Mouse (Mus musculus) ES-Bruce4 (cell line): Measurements from ENCODE around the gene Pou6f2. TPM values are rescaled to one million over a fixed set of nuclear protein-coding genes. Genes with fewer than 3 reads are reported as not detected.

Experiments
- H3K27ac ChIP-seq: 2 replicates; pipeline ENCODE4 v1.5.1; 2012; ENCODE audit warnings: low read length, inconsistent platforms; ENCODE audit not compliant: insufficient read depth
- H3K27me3 ChIP-seq: 2 replicates; pipeline ENCODE4 v1.6.1; 2012; ENCODE audit warnings: mild to moderate bottlenecking, low read length, inconsistent platforms; ENCODE audit not compliant: control insufficient read depth, poor library complexity, insufficient read depth, severe bottlenecking
- H3K36me3 ChIP-seq: 2 replicates; pipeline ENCODE4 v1.6.1; 2012; ENCODE audit warnings: inconsistent platforms, mild to moderate bottlenecking, low read length, moderate library complexity; ENCODE audit not compliant: control insufficient read depth, poor library complexity, insufficient read depth, severe bottlenecking
- H3K4me1 ChIP-seq: one replicate; pipeline ENCODE4 v1.8.1; 2011; ENCODE audit warnings: low read length; ENCODE audit not compliant: control insufficient read depth, insufficient read depth
- H3K4me3 ChIP-seq: 2 replicates; pipeline ENCODE4 v1.5.1; 2011; ENCODE audit warnings: low read depth, mild to moderate bottlenecking, low read length
- H3K9ac ChIP-seq: 2 replicates; pipeline ENCODE4 v1.6.1; 2012; ENCODE audit warnings: low read depth, mild to moderate bottlenecking, inconsistent platforms; ENCODE audit not compliant: poor library complexity, severe bottlenecking
- H3K9me3 ChIP-seq: replicated peaks from 2 replicates; pipeline ENCODE4 v1.6.1; 2012; ENCODE audit warnings: mild to moderate bottlenecking, low read length, inconsistent platforms; ENCODE audit not compliant: control insufficient read depth, poor library complexity, insufficient read depth, severe bottlenecking
- CTCF ChIP-seq: IDR thresholded peaks from one replicate; pipeline ENCODE4 v1.8.1; 2011; ENCODE audit warnings: low read depth, low read length
- EP300 ChIP-seq: IDR thresholded peaks from 2 replicates; pipeline ENCODE4 v1.6.1; 2011; ENCODE audit warnings: low read depth, low read length; ENCODE audit not compliant: insufficient read depth
- POLR2A ChIP-seq: IDR thresholded peaks from one replicate; pipeline ENCODE4 v1.8.1; 2011; ENCODE audit warnings: low read length; ENCODE audit not compliant: insufficient read depth
- polyA plus RNA-seq: library from polyadenylated mRNA; stranded (reverse); fragments of >200 nt; gene quantifications from 2 replicates; pipeline ENCODE4 v1.2.4, GENCODE M21; 2011; ENCODE audit warnings: low read depth; ENCODE audit not compliant: missing spikeins, insufficient read depth, insufficient read length

Pou6f2 gene
- polyA plus RNA-seq, 1 experiment: not detected

- no peak for TF ChIP-seq CTCF
- TF ChIP-seq POLR2A: no peak
- TF ChIP-seq EP300: no peak
- no peak overlapping the region for H3K27ac ChIP-seq
- H3K4me3 ChIP-seq: no peak overlapping the region
Measured at GRCm38 (mm10) chr13:18282361-18282982, 115.0 kb downstream of the Pou6f2 start.

DNA sequence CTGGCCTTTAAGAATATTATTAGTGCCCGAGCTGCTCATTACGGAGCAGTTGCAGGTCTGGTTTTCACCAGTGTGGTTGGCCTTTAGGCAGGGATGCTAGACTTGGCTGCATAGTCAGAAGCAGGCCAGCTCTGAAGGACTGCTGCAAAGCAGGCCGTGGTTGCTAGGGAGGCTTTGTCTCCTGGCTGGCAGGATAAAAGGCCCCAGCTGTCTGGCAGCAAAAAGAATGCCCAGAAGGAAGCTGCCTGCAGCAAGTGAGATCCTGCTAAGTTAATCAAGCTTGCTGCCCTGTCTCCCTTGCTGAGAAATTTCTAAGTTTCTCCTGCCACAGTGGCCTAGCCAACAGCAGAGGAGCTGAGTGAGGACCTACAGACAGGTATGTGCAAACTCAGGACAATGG is 116.4 kb downstream of the Pou6f2 start:
- H3K27me3 ChIP-seq: no peaks in the 10 kb centered on the region
- H3K4me3 ChIP-seq: no peak overlapping the region
- no peak for TF ChIP-seq CTCF
- TF ChIP-seq EP300: no peak
- no peak for TF ChIP-seq POLR2A
- H3K9ac ChIP-seq: no peak overlapping the region
- no peaks in the 10 kb centered on the region for H3K9me3 ChIP-seq
- H3K4me1 ChIP-seq: no peaks in the 10 kb centered on the region
- H3K36me3 ChIP-seq: no peaks in the 10 kb centered on the region
- H3K27ac ChIP-seq: no peak overlapping the region

More at GRCm38 (mm10) chr13:18282361-18282982, 115.0 kb downstream of the Pou6f2 start:
- H3K27me3 ChIP-seq: no peaks in the 10 kb centered on the region
- H3K36me3 ChIP-seq: no peaks in the 10 kb centered on the region
- H3K9me3 ChIP-seq: no peaks in the 10 kb centered on the region
- H3K4me1 ChIP-seq: no peaks in the 10 kb centered on the region
- H3K9ac ChIP-seq: no peak overlapping the region

- no peak overlapping the region for H3K27ac ChIP-seq
Measured at GRCm38 (mm10) chr13:18253131-18253530, 144.4 kb downstream of the Pou6f2 start.

DNA sequence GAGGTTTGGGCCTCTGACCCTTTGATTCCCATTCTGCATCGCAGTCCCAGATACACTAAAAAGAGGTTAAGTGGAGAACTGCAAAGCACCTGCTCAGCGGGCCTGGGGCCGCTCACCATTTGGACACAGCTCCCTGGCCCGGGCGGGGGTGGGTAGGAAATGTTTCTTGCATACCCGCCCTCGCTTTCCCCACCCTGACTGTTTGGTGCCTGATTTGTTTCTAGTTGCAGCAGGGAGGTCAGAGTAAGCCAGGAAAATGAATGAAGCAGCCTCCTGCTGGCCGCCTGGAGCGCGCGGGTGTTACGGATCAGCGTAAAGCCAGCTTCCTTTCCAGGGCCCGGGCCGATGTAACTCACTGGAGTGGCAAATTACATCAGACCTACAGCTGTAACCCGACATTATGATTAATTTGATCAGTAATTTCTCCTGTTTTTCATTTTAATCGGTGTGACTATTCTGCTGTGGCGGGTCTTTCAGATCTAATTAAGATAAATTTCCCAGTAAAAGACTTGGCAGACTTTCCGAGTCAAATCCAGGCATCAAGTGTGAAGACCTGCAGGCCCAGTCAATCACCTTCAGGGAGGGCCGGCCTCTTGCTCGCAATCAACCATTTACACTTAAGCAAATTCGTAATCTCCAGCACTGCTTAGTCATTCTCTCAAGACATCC is 178.8 kb downstream of the Pou6f2 start:
- H3K27ac ChIP-seq: no peak overlapping the region
- no peaks in the 10 kb centered on the region; the same call in 1 of the 2 replicates for H3K27me3 ChIP-seq
- H3K36me3 ChIP-seq: no peaks in the 10 kb centered on the region
- TF ChIP-seq POLR2A: no peak
- TF ChIP-seq EP300: no peak
- TF ChIP-seq CTCF: no peak
- H3K9ac ChIP-seq: peak overlapping the region; percentile 15; the same call in 1 of the 2 replicates
- no peak overlapping the region for H3K4me3 ChIP-seq
- H3K9me3 ChIP-seq: no peaks in the 10 kb centered on the region
- H3K4me1 ChIP-seq: no peaks in the 10 kb centered on the region

More at GRCm38 (mm10) chr13:18253131-18253530, 144.4 kb downstream of the Pou6f2 start:
- Histone ChIP-seq H3K4me3 (no peak overlapping the region), H3K36me3 (no peaks in the 10 kb centered on the region), H3K9ac (no peak overlapping the region), H3K9me3 (no peaks in the 10 kb centered on the region), H3K4me1 (no peaks in the 10 kb centered on the region), H3K27me3 (no peaks in the 10 kb centered on the region)
- no peak for TF ChIP-seq CTCF
- TF ChIP-seq EP300: no peak
- no peak for TF ChIP-seq POLR2A

DNA sequence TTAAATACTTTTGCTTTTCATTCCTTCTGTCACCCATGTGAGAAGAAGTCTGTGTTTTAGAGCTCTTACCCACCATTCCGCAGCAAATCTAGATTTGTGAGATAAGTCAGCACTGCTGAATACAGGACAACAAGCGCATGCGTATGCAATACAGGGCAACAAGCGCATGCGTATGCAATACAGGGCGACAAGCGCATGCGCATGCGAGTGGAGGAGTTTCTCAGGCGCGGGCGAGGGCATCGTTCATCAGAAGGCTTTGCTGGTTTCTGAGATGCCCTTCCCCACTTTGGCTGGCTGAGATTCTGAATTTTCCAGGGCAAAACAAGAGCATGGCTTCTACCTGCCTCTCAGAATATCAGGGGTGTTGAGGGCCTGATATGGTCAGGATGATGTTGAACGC is 186.2 kb downstream of the Pou6f2 start:
- H3K27ac ChIP-seq: no peak overlapping the region
- no peak overlapping the region for H3K9ac ChIP-seq
- H3K36me3 ChIP-seq: no peaks in the 10 kb centered on the region
- no peak for TF ChIP-seq EP300
- TF ChIP-seq POLR2A: no peak
- TF ChIP-seq CTCF: no peak
- no peaks in the 10 kb centered on the region for H3K4me1 ChIP-seq
- H3K9me3 ChIP-seq: no peaks in the 10 kb centered on the region
- H3K4me3 ChIP-seq: no peak overlapping the region
- no peaks in the 10 kb centered on the region for H3K27me3 ChIP-seq

GRCm38 (mm10) chr13:18204476-18205250 is 192.8 kb downstream of the Pou6f2 start:
- no peaks in the 10 kb centered on the region for H3K27me3 ChIP-seq
- H3K9me3 ChIP-seq: no peaks in the 10 kb centered on the region
- H3K4me3 ChIP-seq: no peak overlapping the region
- TF ChIP-seq EP300 (no peak), POLR2A (no peak), CTCF (no peak)
- no peak overlapping the region for H3K9ac ChIP-seq
- no peaks in the 10 kb centered on the region for H3K4me1 ChIP-seq
- no peaks in the 10 kb centered on the region for H3K36me3 ChIP-seq
- H3K27ac ChIP-seq: no peak overlapping the region
